Mouse (Mus musculus): ENCODE data around the gene Otor. TPM values are rescaled to one million over a fixed set of nuclear protein-coding genes. Genes with fewer than 3 reads are reported as not detected.

Otor gene
- polyA plus RNA-seq, 1 experiment from 2014 or later, result 3.7 TPM

DNA sequence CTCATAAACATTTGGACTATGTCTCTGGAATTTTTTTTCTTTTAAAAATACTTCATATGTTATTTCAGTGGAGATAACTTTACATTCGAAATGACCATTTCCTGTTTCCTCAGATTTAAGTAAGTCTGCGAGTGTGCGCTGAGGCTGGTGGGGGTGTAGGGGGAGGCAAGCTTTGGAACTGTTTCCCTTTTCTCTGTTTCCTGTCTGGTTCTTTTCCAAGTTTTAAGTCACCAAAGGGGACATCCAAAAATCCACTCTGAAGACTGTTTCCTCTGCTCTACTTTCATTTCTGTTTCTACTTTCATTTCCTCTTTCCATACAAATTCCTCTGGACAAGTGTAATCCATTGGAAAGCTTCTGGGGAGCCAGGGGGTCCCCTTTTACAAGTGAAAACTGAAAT lies 3.4 kb downstream of the Otor start:
- ATAC-seq (ENCODE audit: low FRiP score), result no peak
- Histone ChIP-seq H3K27ac (no peak overlapping the region), H3K36me3 (replicated peaks) (no peaks in the 10 kb centered on the region), H3K9me3 (no peaks in the 10 kb centered on the region), H3K27me3 (no peaks in the 10 kb centered on the region), H3K4me2 (no peak overlapping the region), H3K4me1 (peaks cover 7% of the 10 kb centered on the region; the same call in 1 of the 2 replicates), H3K4me3 (replicated peaks) (no peak overlapping the region), H3K9ac (no peak overlapping the region)
- 82% methylated on average over 3 of the region's 3 CpGs for WGBS

DNA sequence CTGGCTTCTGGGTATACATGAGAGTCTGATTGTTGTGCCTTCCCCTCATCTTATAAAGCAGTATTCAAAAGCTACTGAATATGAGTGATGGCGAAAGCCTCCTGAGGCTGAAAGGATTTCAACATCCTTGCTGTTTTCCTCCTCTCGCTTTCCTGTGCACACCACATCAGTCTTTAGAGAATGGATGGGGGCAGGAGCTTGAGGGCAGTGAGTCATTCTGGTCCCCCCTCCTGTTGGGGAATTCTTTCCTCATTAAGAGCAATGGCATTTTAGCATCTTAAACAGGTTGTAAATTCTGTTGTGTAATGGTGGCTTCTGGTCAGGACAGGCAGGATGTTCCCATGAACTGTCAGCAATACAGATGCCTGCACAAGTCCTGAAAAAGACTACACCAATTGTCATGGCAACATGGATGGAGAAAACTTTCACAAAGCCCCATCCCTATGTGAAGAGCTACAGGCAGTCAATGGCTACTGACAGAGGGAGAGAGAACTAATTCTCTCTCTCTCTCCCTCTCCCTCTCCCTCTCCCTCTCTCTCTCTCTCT lies 6.7 kb downstream of the Otor start:
- H3K4me3 ChIP-seq (replicated peaks), result no peak overlapping the region
- H3K4me1 ChIP-seq, result no peaks in the 10 kb centered on the region
- WGBS, result 54% methylated on average over 2 of the region's 2 CpGs
- no peaks in the 10 kb centered on the region for H3K27me3 ChIP-seq
- H3K9me3 ChIP-seq, result no peaks in the 10 kb centered on the region
- no peak overlapping the region for H3K9ac ChIP-seq
- no peak overlapping the region for H3K4me2 ChIP-seq
- H3K27ac ChIP-seq, result no peak overlapping the region
- ATAC-seq (ENCODE audit: low FRiP score), result no peak
- H3K36me3 ChIP-seq (replicated peaks), result no peaks in the 10 kb centered on the region

DNA sequence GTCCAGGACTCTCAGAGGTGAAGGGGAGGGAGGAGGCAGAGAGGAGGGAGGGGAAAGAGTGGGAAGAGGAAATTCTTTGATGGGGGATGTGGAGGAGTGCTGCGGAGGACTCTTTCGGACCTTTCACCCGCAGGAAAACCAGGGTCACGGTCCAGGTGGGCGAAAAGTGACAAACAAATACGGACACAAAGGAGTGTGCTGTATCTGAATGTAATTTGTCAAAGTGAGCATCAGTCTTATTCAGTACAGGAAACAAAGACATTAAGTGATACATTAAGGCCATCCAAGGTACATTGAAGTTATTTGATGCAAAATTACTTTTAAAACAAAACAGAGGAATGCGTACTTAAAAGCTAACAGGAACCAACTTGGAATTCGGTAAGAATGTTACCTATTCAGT lies 11.6 kb downstream of the Otor start:
- no peaks in the 10 kb centered on the region for H3K4me1 ChIP-seq
- H3K4me2 ChIP-seq, result no peak overlapping the region
- 86% methylated on average over 8 of the region's 8 CpGs for WGBS
- H3K4me3 ChIP-seq (replicated peaks), result no peak overlapping the region
- no peak for ATAC-seq (ENCODE audit: low FRiP score)
- H3K36me3 ChIP-seq (replicated peaks), result no peaks in the 10 kb centered on the region
- no peaks in the 10 kb centered on the region for H3K27me3 ChIP-seq
- H3K27ac ChIP-seq, result no peak overlapping the region
- no peak overlapping the region for H3K9ac ChIP-seq
- H3K9me3 ChIP-seq, result no peaks in the 10 kb centered on the region

DNA sequence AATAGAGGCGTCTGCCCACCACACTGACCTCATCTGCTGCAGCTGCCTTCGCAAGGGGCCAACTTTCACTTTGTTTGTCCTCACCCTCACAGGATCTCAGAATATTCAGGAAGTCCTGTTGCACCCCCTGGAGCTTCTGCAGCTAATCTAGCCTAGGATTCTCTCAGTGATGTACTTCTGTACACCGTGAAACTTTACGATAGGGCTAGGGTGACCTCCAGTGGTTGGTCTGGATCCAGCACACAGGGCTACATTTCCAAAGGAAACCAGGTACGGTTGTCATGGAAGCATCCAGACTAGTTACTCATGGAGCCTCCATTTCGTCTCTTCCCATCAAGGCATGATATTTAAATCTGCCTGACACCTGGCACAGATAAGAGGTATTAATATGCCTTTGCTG lies 15.5 kb downstream of the Otor start:
- Histone ChIP-seq H3K27me3 (no peaks in the 10 kb centered on the region), H3K36me3 (replicated peaks) (no peaks in the 10 kb centered on the region), H3K4me3 (replicated peaks) (no peak overlapping the region), H3K4me2 (no peak overlapping the region), H3K4me1 (no peaks in the 10 kb centered on the region), H3K9ac (no peak overlapping the region), H3K27ac (no peak overlapping the region), H3K9me3 (no peaks in the 10 kb centered on the region)
- 40% methylated on average over 6 of the region's 6 CpGs for WGBS
- peak; percentile 88 for ATAC-seq (ENCODE audit: low FRiP score)

DNA sequence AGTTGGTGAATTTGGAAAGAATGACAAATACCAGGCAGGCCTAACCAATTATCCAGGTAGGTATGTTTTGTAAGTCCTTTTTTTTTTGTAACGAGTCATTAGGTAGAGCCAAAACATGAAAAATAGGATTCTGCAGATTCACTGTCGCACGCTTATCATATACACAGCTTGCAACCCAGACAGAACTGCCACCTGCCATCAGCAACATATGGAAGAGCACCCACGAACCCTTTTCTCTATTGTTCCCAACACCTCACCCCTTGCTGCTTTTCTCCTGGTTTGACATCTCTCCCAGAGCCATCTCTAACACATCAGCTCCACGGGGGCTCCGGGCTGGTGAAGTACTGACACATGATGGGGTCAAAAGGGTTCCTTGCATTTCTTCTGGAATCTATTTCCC lies 16.5 kb downstream of the Otor start:
- Histone ChIP-seq H3K9ac (no peak overlapping the region), H3K4me3 (replicated peaks) (no peak overlapping the region), H3K36me3 (replicated peaks) (no peaks in the 10 kb centered on the region), H3K4me2 (no peak overlapping the region), H3K27me3 (no peaks in the 10 kb centered on the region), H3K27ac (no peak overlapping the region), H3K9me3 (no peaks in the 10 kb centered on the region), H3K4me1 (no peaks in the 10 kb centered on the region)
- no peak for ATAC-seq (ENCODE audit: low FRiP score)
- WGBS, result 77% methylated on average over 6 of the region's 6 CpGs

DNA sequence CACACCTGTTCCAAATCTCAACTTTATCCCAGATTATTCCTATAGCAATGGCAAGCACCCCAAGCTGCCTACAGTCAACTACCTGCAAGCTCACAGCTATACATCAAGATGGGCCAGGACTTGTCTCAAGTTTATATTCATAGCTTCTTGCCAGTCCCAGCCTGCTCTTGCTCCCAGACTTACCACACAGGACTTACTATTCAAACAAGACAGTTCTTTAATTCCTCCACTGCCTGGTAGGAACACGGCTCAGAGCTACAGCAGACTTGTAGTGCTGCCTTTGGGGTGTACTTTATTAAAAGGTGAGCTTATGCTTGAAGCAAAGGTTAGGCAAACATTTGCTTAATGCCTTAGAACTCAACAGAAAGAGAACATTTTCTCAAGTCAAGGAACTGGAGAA lies 18.9 kb downstream of the Otor start:
- Histone ChIP-seq H3K27ac (no peak overlapping the region), H3K9me3 (no peaks in the 10 kb centered on the region), H3K27me3 (no peaks in the 10 kb centered on the region), H3K4me3 (replicated peaks) (no peak overlapping the region), H3K4me2 (no peak overlapping the region), H3K9ac (no peak overlapping the region), H3K4me1 (no peaks in the 10 kb centered on the region), H3K36me3 (replicated peaks) (no peaks in the 10 kb centered on the region)
- no peak for ATAC-seq (ENCODE audit: low FRiP score)
- WGBS, result 85% methylated on average over 1 of the region's 1 CpGs

DNA sequence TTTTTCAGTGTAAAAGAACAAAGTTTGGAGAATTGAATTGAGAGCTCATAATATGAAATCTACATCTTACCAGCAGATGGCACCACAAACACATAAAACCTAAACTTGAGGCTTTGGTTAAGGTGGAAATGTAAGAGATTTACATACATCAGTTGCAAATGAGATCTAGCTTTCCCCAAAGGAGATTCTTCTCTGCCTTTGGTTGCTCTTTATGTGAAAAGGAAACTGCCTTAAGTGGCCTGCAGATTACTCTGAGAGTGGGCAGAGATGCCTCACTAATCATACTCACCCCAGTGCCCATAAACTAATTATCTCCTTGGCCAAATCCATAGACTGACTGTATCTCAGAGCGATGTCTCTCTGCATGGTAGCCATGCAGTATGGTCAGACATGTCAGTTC lies 35.6 kb downstream of the Otor start:
- H3K4me3 ChIP-seq (replicated peaks), result no peak overlapping the region
- H3K27me3 ChIP-seq, result no peaks in the 10 kb centered on the region
- no peaks in the 10 kb centered on the region for H3K36me3 ChIP-seq (replicated peaks)
- WGBS, result 86% methylated on average over 1 of the region's 1 CpGs
- no peaks in the 10 kb centered on the region for H3K4me1 ChIP-seq
- no peak overlapping the region for H3K9ac ChIP-seq
- H3K27ac ChIP-seq, result no peak overlapping the region
- H3K4me2 ChIP-seq, result no peak overlapping the region
- no peaks in the 10 kb centered on the region for H3K9me3 ChIP-seq
- peak; percentile 31; the same call in 1 of the 2 replicates for ATAC-seq (ENCODE audit: low FRiP score)

DNA sequence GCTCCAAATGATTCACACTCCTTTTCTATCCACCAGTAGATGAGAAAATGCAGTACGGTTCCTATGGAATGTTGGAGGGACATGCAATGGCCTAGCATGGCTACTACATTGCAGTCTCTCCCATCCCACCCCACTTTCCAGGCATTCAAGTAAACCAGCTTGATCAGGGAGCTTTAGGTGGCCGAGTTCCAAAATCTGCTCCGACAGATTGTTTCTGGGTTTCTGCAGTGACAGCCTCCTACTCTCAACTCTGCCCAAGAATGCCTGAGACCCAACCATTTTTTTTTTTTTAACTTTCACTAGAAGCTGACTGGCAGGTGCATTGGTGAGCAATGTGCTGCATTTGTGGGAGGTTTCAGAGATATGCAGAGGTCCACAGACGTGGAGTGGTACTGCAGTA lies 36.4 kb downstream of the Otor start:
- Histone ChIP-seq H3K4me1 (no peaks in the 10 kb centered on the region), H3K4me2 (no peak overlapping the region), H3K4me3 (replicated peaks) (no peak overlapping the region), H3K27me3 (no peaks in the 10 kb centered on the region), H3K9me3 (no peaks in the 10 kb centered on the region), H3K9ac (no peak overlapping the region), H3K36me3 (replicated peaks) (no peaks in the 10 kb centered on the region), H3K27ac (no peak overlapping the region)
- ATAC-seq (ENCODE audit: low FRiP score), result no peak
- 79% methylated on average over 4 of the region's 4 CpGs for WGBS

DNA sequence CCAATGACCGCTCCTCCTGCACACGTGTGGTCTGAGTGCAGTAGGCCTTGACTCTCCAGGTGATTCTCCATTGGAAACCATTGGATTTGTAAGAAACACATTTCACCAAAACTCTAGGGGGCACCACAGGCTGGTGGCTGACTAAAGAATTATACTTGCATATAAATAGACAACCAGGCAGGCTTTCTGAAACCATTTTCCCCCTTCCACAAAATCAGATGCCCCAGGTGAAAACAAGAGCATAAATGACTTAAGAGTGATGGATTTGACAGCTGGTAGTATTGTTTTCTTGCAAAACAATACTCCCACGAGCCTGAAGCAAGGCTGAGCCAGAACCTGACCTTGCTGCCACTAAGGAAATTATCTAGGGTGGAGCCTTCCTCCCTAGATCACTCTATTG lies 39.2 kb downstream of the Otor start:
- no peaks in the 10 kb centered on the region for H3K9me3 ChIP-seq
- H3K9ac ChIP-seq, result no peak overlapping the region
- ATAC-seq (ENCODE audit: low FRiP score), result no peak
- no peaks in the 10 kb centered on the region for H3K4me1 ChIP-seq
- H3K36me3 ChIP-seq (replicated peaks), result no peaks in the 10 kb centered on the region
- no peak overlapping the region for H3K4me2 ChIP-seq
- WGBS, result 63% methylated on average over 3 of the region's 3 CpGs
- H3K27me3 ChIP-seq, result no peaks in the 10 kb centered on the region
- no peak overlapping the region for H3K4me3 ChIP-seq (replicated peaks)
- no peak overlapping the region for H3K27ac ChIP-seq

DNA sequence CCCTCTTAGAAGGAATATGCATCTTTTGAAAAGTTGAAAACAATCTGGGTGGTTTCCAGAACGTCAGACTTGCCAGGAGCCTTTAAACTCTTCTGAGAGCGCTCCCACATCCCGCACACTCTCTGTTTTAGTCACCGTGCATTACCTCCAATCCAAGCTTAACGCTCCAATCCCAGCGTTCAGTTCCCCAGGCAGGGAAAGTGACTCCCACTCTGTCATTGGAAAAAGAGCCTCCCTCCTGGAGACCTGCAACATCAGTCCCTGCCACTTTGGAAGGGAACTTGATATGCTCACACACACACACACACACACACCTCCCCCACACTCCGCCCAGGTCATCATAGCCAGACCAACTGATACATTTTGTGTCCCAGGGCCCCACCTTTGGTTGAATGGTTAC lies 39.9 kb downstream of the Otor start:
- Histone ChIP-seq H3K27me3 (no peaks in the 10 kb centered on the region), H3K4me1 (no peaks in the 10 kb centered on the region), H3K9me3 (no peaks in the 10 kb centered on the region), H3K27ac (no peak overlapping the region), H3K9ac (no peak overlapping the region), H3K36me3 (replicated peaks) (no peaks in the 10 kb centered on the region), H3K4me2 (no peak overlapping the region), H3K4me3 (replicated peaks) (no peak overlapping the region)
- no peak for ATAC-seq (ENCODE audit: low FRiP score)
- 85% methylated on average over 7 of the region's 7 CpGs for WGBS

DNA sequence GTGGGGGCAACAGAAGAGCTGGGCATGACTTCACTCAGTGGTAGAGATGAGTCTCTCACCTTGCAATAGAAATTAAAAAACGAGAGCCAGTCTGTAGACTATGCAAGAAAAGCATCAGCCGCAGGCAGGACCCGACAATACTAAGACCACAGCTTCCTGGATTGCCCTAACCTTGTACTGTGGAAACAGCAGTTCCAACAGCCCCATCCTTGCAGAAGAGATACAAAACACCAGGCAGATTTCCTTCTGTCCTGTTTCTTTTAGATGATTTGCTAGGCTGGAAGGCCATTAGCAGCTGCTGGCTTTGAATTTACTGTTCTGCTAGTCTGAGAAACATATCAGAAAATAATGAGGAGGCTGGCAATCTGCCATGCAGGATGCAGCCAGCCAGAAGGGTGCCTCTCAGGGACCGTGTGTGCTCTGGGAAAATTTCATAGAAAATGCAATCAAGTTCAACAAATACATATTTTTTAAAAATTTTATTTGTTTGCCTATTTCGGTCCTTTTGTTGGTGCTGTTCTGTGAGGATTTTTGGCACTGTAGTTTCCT lies 52.9 kb downstream of the Otor start:
- H3K4me1 ChIP-seq, result no peaks in the 10 kb centered on the region; the same call in 1 of the 2 replicates
- H3K36me3 ChIP-seq (replicated peaks), result no peaks in the 10 kb centered on the region
- H3K27ac ChIP-seq, result peak overlapping the region; percentile 56; the same call in 1 of the 2 replicates
- H3K4me2 ChIP-seq, result no peak overlapping the region
- H3K27me3 ChIP-seq, result no peaks in the 10 kb centered on the region
- WGBS, result 76% methylated on average over 5 of the region's 5 CpGs
- no peaks in the 10 kb centered on the region for H3K9me3 ChIP-seq
- no peak overlapping the region for H3K9ac ChIP-seq
- no peak overlapping the region for H3K4me3 ChIP-seq (replicated peaks)
- ATAC-seq (ENCODE audit: low FRiP score), result peak; percentile 51; the same call in 1 of the 2 replicates

Measured in forebrain, embryonic 12.5 days (tissue).